ENCODE assay signal across 13 mouse cellular contexts in the genomic region with DNA sequence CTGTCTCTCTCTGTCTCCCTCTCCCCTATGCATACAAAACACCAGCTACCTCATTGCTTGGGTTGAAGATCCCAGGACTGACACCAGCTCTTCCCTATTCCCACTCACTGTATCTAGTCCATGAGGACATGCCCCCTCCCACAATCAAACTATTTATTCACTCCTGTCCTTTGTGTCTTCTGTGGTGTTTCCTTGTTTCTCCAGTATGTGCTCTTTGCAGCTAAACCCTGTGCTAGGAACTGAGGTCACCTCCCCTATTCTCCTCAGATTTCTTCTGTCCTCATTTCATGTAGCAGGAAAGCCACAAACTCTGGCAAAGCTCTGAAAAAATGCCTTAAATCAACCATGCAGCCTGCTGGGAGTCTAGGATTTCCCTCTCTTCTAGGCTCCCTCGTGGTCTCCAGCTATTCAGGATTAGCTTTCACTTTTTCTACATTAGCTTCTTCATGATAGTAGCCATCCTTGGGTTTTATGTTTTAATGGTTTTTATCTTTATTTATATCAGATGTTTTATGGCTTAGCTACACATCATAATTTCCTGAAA.
"Had no signal": no experiment of that assay in that cellular context is flagged by ENCODE, and none has a peak within 500 bp of the region (broad histone marks: within the 10 kb centered on the region; RNA-seq: fewer than 3 reads in every experiment).

No protein-coding gene starts in this region.

- H3K27ac ChIP-seq: limb, embryonic 15.5 days; liver, embryonic 15.5 days had no signal

- H3K9me3 ChIP-seq: limb, embryonic 15.5 days; liver, embryonic 15.5 days had no signal

- ATAC-seq: intestine, postnatal 0 days had no signal

- H3K27me3 ChIP-seq: limb, embryonic 15.5 days; liver, embryonic 15.5 days had no signal

- H3K9ac ChIP-seq: limb, embryonic 15.5 days; liver, embryonic 15.5 days had no signal

- DNase-seq: kidney, adult 9 months; kidney, postnatal 4 days; lung, adult 18-20 months; lung, postnatal 14 days; lung, postnatal 4 days; midbrain, embryonic 14.5 days; thymus, adult 18-20 months; thymus, postnatal 36 days had no signal

- H3K4me3 ChIP-seq: limb, embryonic 15.5 days; liver, embryonic 15.5 days had no signal

- H3K36me3 ChIP-seq: limb, embryonic 15.5 days; liver, embryonic 15.5 days had no signal

- H3K4me2 ChIP-seq: limb, embryonic 15.5 days; liver, embryonic 11.5 days; liver, embryonic 15.5 days; midbrain, embryonic 11.5 days had no signal

- H3K4me1 ChIP-seq: limb, embryonic 15.5 days; liver, embryonic 15.5 days had no signal
